In the genomic region with DNA sequence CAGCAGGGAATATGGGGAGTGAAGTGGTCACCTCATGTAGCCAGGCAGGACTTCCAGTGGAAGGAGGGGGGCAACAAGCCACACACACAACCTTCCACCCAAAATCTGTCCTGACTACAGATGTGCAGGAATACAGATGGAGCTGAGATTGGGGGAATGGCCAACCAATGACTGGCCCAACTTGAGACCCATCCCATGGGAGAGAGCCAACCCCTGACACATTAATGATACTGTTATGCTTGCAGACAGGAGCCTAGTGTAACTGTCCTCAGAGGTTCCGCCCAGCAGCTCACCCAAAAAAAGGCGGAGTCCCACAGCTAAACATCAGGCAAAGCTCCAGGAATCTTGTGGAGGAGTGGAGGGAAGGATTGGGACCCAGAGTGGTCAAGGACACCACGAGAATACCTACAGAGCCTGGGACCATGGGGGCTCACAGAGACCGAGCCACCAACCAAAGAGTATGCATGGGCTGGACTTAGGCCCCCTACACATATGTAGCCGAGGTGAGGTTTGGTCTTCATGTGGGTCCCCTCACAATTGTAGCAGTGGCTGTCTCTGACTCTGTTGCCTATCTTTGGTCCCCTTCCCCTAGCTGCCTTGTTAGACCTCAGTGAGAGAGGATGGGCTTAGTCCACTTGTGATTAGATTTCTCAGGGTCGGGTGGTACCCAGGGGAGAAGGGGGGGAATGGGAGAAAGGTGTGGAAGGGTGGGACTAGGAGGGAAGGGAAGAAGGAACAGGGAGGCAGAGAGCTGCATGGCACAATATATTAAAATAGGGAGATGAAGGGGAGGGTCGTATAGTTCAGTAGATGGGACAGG, we compare ENCODE assay signal across 8 mouse cellular contexts. TPM values are rescaled to one million over a fixed set of nuclear protein-coding genes. Genes with fewer than 3 reads are reported as not detected.
DNase-seq lines count a peak whose midpoint lies in the region; ATAC-seq lines count a peak whose summit lies in the region.

No protein-coding gene starts in this region.

- no peak for ATAC-seq in liver, embryonic 11.5 days (replicated peaks; ENCODE audit: low FRiP score)
- ATAC-seq in forebrain, embryonic 14.5 days: peak; percentile 44; the same call in 1 of the 2 replicates
- ATAC-seq in limb, embryonic 11.5 days (ENCODE audit: insufficient number of reproducible peaks, low FRiP score, low TSS enrichment, low read depth): no peak
- peak; percentile 31; the same call in 1 of the 2 replicates for ATAC-seq in neural tube, embryonic 14.5 days (ENCODE audit: low read depth)

- H3K9me3 ChIP-seq in liver, embryonic 11.5 days (ENCODE audit: control insufficient read depth, low read length): no peaks in the 10 kb centered on the region
- no peaks in the 10 kb centered on the region for H3K9me3 ChIP-seq in forebrain, embryonic 14.5 days (replicated peaks; ENCODE audit: control insufficient read depth, low read length)
- H3K9me3 ChIP-seq in limb, embryonic 11.5 days (ENCODE audit: control insufficient read depth, low read length): no peaks in the 10 kb centered on the region
- H3K9me3 ChIP-seq in neural tube, embryonic 14.5 days (ENCODE audit: control insufficient read depth, low read length): no peaks in the 10 kb centered on the region

- H3K27ac ChIP-seq in liver, embryonic 11.5 days (ENCODE audit: low read depth, low read length): no peak overlapping the region
- no peak overlapping the region for H3K27ac ChIP-seq in forebrain, embryonic 14.5 days (ENCODE audit: low read depth, low read length)
- H3K27ac ChIP-seq in limb, embryonic 11.5 days (replicated peaks; ENCODE audit: low read depth, low read length): no peak overlapping the region
- H3K27ac ChIP-seq in neural tube, embryonic 14.5 days (ENCODE audit: low read depth, low read length): no peak overlapping the region

- no peak for DNase-seq in liver, embryonic 11.5 days (ENCODE audit: low spot score)
- no peak for DNase-seq in liver
- no peak for DNase-seq in forebrain, embryonic 14.5 days (ENCODE audit: low spot score)
- no peak for DNase-seq in limb, embryonic 11.5 days (ENCODE audit: low spot score)
- no peak for DNase-seq in frontal cortex, postnatal 36 days (ENCODE audit: low spot score in 2 of 2)
- no peak for DNase-seq in frontal cortex, postnatal 10 days (ENCODE audit: low spot score in 2 of 2)
- DNase-seq in frontal cortex, postnatal 25 days (ENCODE audit: low spot score in 2 of 2): no peak

- H3K4me3 ChIP-seq in liver, embryonic 11.5 days (ENCODE audit: low read depth, low read length): 0 out of 2 replicates have a peak overlapping the region, but pooled peaks have one; percentile 24
- no peak overlapping the region for H3K4me3 ChIP-seq in forebrain, embryonic 14.5 days (ENCODE audit: low read depth, low read length)
- no peak overlapping the region for H3K4me3 ChIP-seq in limb, embryonic 11.5 days (ENCODE audit: low read depth, low read length)
- H3K4me3 ChIP-seq in neural tube, embryonic 14.5 days (ENCODE audit: low read depth, low read length): no peak overlapping the region

- H3K27me3 ChIP-seq in liver, embryonic 11.5 days (replicated peaks; ENCODE audit: control insufficient read depth, insufficient read depth, low read length): no peaks in the 10 kb centered on the region
- H3K27me3 ChIP-seq in forebrain, embryonic 14.5 days (replicated peaks; ENCODE audit: control insufficient read depth, insufficient read depth, low read length): no peaks in the 10 kb centered on the region
- H3K27me3 ChIP-seq in limb, embryonic 11.5 days (ENCODE audit: control insufficient read depth, insufficient read depth, low read length): no peaks in the 10 kb centered on the region
- no peaks in the 10 kb centered on the region for H3K27me3 ChIP-seq in neural tube, embryonic 14.5 days (ENCODE audit: control insufficient read depth, insufficient read depth, low read length)

- H3K4me1 ChIP-seq in liver, embryonic 11.5 days (replicated peaks; ENCODE audit: control insufficient read depth, insufficient read depth, low read length): no peaks in the 10 kb centered on the region
- H3K4me1 ChIP-seq in forebrain, embryonic 14.5 days (ENCODE audit: control insufficient read depth, insufficient read depth, low read length): peaks cover 7% of the 10 kb centered on the region; the same call in 1 of the 2 replicates
- no peaks in the 10 kb centered on the region for H3K4me1 ChIP-seq in limb, embryonic 11.5 days (ENCODE audit: control insufficient read depth, insufficient read depth, low read length)
- H3K4me1 ChIP-seq in neural tube, embryonic 14.5 days (ENCODE audit: control insufficient read depth, insufficient read depth, low read length): no peaks in the 10 kb centered on the region

- H3K4me2 ChIP-seq in liver, embryonic 11.5 days: peak overlapping the region; percentile 45
- H3K4me2 ChIP-seq in forebrain, embryonic 14.5 days (ENCODE audit: low read length): peak overlapping the region; percentile 42; the same call in 1 of the 2 replicates
- peak overlapping the region; percentile 39; the same call in 1 of the 2 replicates for H3K4me2 ChIP-seq in limb, embryonic 11.5 days (ENCODE audit: low read depth, severe bottlenecking)
- peak overlapping the region; percentile 42 for H3K4me2 ChIP-seq in neural tube, embryonic 14.5 days (ENCODE audit: low read depth, low read length)

- 57% methylated on average over 7 of the region's 7 CpGs for WGBS in liver, embryonic 11.5 days
- WGBS in forebrain, embryonic 14.5 days: 64% methylated on average over 7 of the region's 7 CpGs
- WGBS in limb, embryonic 11.5 days: 63% methylated on average over 7 of the region's 7 CpGs
- WGBS in neural tube, embryonic 14.5 days: 60% methylated on average over 7 of the region's 7 CpGs

- H3K36me3 ChIP-seq in liver, embryonic 11.5 days (ENCODE audit: control insufficient read depth, insufficient read depth, low read length): no peaks in the 10 kb centered on the region
- H3K36me3 ChIP-seq in forebrain, embryonic 14.5 days (ENCODE audit: control insufficient read depth, insufficient read depth, low read length): no peaks in the 10 kb centered on the region
- H3K36me3 ChIP-seq in limb, embryonic 11.5 days (ENCODE audit: control insufficient read depth, insufficient read depth, low read length): no peaks in the 10 kb centered on the region
- H3K36me3 ChIP-seq in neural tube, embryonic 14.5 days (ENCODE audit: control insufficient read depth, insufficient read depth, low read length): no peaks in the 10 kb centered on the region

- no peak overlapping the region for H3K9ac ChIP-seq in liver, embryonic 11.5 days (ENCODE audit: low read depth, low read length)
- H3K9ac ChIP-seq in forebrain, embryonic 14.5 days (ENCODE audit: low read length): peak overlapping the region; percentile 13; the same call in 1 of the 2 replicates
- no peak overlapping the region for H3K9ac ChIP-seq in limb, embryonic 11.5 days (ENCODE audit: low read length)
- H3K9ac ChIP-seq in neural tube, embryonic 14.5 days (replicated peaks; ENCODE audit: low read depth, low read length): 0 out of 2 replicates have a peak overlapping the region, but pooled peaks have one; percentile 2

RNA-seq across cellular contexts. Expression of a gene that starts 39.9 kb away (rescaled TPM):
- 0.25 and 0.49 TPM in 2 replicates for polyA plus RNA-seq in liver, embryonic 11.5 days (2014; fragmentation: Nextera tagmentation; extraction: Ambion mirVana)
- polyA plus RNA-seq in forebrain, embryonic 14.5 days (2014; fragmentation: Nextera tagmentation; extraction: Ambion mirVana): 1.1 and 1.6 TPM in 2 replicates
- 0.51 and 0.59 TPM in 2 replicates for polyA plus RNA-seq in limb, embryonic 11.5 days (2014; fragmentation: Nextera tagmentation; extraction: Ambion mirVana)
- polyA plus RNA-seq in neural tube, embryonic 14.5 days (2014; fragmentation: Nextera tagmentation; extraction: Ambion mirVana): 0.93 and 1.2 TPM in 2 replicates

RNA-seq across cellular contexts. Expression of a gene that starts 40.2 kb away (rescaled TPM):
- polyA plus RNA-seq in liver, embryonic 11.5 days (2014; fragmentation: Nextera tagmentation; extraction: Ambion mirVana): 1.0 and 1.5 TPM in 2 replicates
- 21.8 and 33.0 TPM in 2 replicates for polyA plus RNA-seq in forebrain, embryonic 14.5 days (2014; fragmentation: Nextera tagmentation; extraction: Ambion mirVana)
- 3.0 and 3.5 TPM in 2 replicates for polyA plus RNA-seq in limb, embryonic 11.5 days (2014; fragmentation: Nextera tagmentation; extraction: Ambion mirVana)
- polyA plus RNA-seq in neural tube, embryonic 14.5 days (2014; fragmentation: Nextera tagmentation; extraction: Ambion mirVana): 45.3 and 53.9 TPM in 2 replicates

Comparison
In these comparisons a context has a peak if more than half of its experiments do, and no peak if none do; other contexts are left out.
1. ATAC-seq: peak in forebrain, embryonic 14.5 days (single experiment) and neural tube, embryonic 14.5 days (single experiment); none in liver, embryonic 11.5 days (single experiment) and limb, embryonic 11.5 days (single experiment).
2. H3K9ac ChIP-seq: peak in forebrain, embryonic 14.5 days (single experiment) and neural tube, embryonic 14.5 days (single experiment); none in liver, embryonic 11.5 days (single experiment) and limb, embryonic 11.5 days (single experiment).
3. Peak in every context shown above with its lines, with median percentiles within 50 percentile points of each other: H3K4me2 ChIP-seq.